Mouse (Mus musculus) R1 (cell line): Measurements from ENCODE around the gene Olfr1133.
"Not testable (repeated sequence)": the region's sequence is repeated elsewhere in the genome, so short reads cannot be mapped to it uniquely, and the experiment has no call there.

Experiments used
- DNase-seq: peaks from one replicate; pipeline ENCODE4 v3.0.0-alpha.2; 2018; ENCODE audit warnings: low read depth, low spot score

The Olfr1133 gene

DNA sequence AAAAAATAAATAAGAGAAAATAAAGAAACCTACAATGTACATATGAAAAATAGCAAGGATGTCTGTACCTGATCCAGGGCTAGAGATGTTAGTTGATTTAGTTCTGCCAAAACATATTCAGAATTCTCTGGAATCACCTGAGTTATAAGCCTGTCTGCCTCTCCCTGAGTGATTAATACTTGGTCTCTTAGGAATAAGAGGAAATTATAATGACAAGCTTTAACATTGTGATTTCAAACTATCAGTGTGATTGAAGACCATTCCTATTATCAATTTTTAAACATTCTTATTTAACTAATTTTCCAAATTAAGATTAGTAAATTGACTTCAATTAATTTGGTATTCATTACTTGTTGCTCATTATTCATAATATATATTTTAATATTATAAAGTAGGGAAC is at the start of gene Olfr1133:
Gene Olfr1133, minus strand, starts transcription at position 101 of the 400 bp plus-strand sequence.
- DNase-seq, result no peak

DNA sequence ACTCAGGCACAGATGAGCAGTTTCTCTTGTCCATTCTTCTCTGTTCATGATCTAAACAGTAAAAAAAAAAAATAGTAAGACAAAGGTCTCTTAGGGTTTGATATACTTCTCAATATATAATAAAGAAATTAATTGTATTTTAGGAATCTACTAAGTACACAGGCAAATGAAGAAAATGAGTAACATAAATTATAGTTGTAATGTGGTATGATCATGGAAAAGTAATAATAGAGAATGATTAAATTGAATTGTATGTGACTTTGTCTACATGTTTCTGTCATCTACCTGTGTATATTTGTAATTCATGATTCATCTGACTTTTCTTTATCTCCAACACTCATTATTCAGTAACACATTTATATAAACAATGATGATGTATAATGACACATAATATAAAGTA is 46.7 kb upstream of the Olfr1133 start, which contains the start of gene Olfr1136:
Gene Olfr1136, minus strand, starts transcription at position 101 of the 400 bp plus-strand sequence.
- DNase-seq, result no peak

DNA sequence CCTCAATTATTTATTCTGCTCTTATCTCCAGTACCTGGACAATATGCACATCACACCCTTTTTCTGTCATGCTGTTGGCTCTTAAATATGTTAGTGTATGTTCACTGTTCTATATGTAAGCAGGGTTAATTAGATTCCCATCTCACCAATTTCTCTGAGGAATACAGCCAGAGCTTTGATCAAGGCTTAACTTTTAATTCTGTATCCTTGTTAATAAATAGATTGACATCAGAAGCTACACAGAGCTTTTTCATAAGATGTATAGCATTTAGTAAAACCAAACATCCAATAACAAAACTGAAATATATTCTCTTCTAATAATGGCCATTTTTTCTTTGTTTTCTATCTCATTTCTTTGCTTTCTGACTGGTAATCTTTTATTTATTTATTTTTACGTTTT is 26.4 kb upstream of the Olfr1133 start, which contains the start of gene Olfr1135:
Gene Olfr1135, minus strand, starts transcription at position 101 of the 400 bp plus-strand sequence.
- DNase-seq, result no peak

DNA sequence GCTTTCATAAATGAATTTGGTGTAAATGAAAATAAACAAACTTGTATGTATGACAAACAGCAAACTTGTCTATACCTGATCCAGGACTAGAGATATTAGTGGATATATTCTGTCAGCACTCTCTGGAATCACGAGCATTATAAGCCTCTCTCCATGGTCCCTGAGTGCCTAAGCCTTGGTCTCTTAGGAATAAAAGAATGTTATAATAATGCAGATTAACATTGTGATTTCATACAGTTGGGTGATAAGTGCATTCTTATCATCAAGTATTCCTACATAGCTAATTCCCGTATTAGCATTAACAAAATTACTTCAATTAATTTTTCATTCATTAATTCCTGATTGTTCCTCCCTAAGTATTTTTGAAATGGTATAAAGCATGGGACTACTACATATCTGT is 11.2 kb upstream of the Olfr1133 start, which contains the start of gene Olfr1134:
Gene Olfr1134, minus strand, starts transcription at position 101 of the 400 bp plus-strand sequence.
- DNase-seq, result no peak

DNA sequence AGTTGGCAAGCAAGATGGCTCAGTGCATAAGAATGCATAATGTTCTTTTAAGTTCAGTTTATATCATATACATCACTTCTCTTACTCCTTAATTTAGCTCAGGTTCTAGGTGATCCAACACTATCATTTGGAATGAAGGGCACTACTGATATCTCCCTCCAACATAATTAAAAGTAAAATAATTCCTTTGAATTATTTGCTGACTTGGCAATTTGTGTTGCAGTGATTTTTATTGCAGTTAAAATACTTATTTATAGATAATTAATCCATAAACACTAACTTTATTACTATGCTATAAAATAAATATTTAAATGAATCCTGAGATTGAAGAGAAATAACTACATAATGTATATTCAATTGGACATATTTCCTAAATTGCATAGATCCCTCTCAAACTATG is 4.7 kb downstream of the Olfr1133 start:
- DNase-seq, result no peak

DNA sequence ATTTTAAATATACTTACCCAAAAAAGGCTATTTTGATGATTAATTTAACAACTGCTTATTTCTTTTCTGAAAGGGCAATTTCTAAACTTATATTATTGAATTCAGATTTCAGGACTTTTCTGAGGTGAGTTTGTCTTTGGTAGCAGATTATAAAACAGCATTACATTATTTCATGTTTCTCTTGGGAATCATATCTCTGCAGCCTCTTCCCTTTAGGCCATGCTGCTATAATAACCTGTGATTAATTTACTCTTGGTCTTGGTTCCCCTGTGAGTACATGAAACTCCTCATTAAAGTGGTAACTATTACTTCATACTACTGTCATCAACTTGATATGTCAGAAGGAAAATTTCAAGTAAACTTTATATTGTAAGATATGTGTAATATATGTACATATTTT is 9.7 kb downstream of the Olfr1133 start, which contains the start of gene Olfr1132:
Gene Olfr1132, minus strand, starts transcription at position 101 of the 400 bp plus-strand sequence.
- no peak for DNase-seq

DNA sequence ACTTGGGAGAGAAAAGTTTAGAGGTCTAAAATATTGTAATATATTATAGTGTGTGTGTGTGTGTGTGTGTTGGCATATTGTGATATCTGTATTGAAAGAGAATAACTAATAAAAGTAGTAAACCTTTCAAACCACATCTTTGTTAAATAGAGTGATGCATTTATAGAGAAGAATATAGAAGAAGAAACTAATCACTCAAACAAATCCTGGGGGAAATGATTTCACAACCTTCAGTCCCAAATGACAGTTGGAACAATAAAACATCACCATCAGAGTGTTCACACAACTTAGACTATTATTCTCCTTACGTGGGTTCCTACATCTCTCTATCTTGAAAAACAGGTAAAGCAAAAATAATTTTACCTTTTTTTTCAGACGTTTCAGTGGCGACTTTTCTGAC is 20.4 kb downstream of the Olfr1133 start, which contains the start of gene Olfr1131:
Gene Olfr1131, plus strand, starts transcription at position 301 of the 400 bp plus-strand sequence.
- DNase-seq, result no peak

DNA sequence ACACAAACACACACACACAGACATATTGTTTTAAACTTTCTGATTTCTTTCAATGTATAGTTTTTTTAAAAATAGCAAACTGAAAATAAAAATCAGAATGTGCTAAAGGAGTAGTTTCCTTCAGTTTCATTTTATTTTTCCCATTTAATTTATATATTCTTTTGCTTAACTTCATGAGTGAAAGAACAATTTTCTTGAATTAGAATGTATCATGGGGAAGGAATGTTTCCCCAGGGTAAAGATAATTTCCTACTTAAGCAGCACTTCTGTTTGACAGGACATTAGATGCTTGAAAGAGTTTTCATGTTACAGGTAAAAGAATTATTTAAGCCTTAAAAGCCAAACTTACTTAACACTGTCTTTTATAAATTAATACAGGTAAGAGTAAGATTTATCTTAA is 41.3 kb downstream of the Olfr1133 start, which contains the start of gene Olfr1130:
Gene Olfr1130, plus strand, starts transcription at position 301 of the 400 bp plus-strand sequence.
- not testable (repeated sequence) for DNase-seq
